Mouse (Mus musculus) heart, postnatal 10 days (tissue): ENCODE measurements around the gene Zfp65. TPM values are rescaled to one million over a fixed set of nuclear protein-coding genes. Genes with fewer than 3 reads are reported as not detected.

ENCODE experiments used
- total RNA-seq, 2 experiments: library from RNA; stranded (reverse); gene quantifications; 2 replicates each; pipeline ENCODE4 v1.2.3; 2021

The Zfp65 gene
- total RNA-seq, 2 experiments from 2014 or later = 5.8 to 7.4 TPM

Other genes starting within 250 kb of the Zfp65 start
- 10 to 100 TPM; 11.8 to 17.4 TPM for gene Zfp874b, start 244.9 kb downstream of the Zfp65 start, total RNA-seq
- 1 to 10 TPM; 5.2 to 5.9 TPM for gene Zfp58, start 228.6 kb downstream of the Zfp65 start, total RNA-seq
- not detected for gene Gm26965, start 203.0 kb downstream of the Zfp65 start, total RNA-seq
- 10 to 100 TPM in 1 of 2 experiments, 1 to 10 TPM in 1; 9.1 to 14.8 TPM for gene Zfp87, start 203.0 kb downstream of the Zfp65 start, total RNA-seq
- 1 to 10 TPM; 5.7 to 6.4 TPM for gene Zfp748, start 175.3 kb downstream of the Zfp65 start, total RNA-seq
- gene Zfp729b, start 119.5 kb downstream of the Zfp65 start, total RNA-seq = 1 to 10 TPM; 4.0 to 5.5 TPM
- gene Gm49345, start 91.4 kb downstream of the Zfp65 start, total RNA-seq = 1 to 10 TPM in 1 of 2 experiments, under 1 TPM in 1; 0.89 to 2.0 TPM
- gene Zfp729a, start 91.4 kb downstream of the Zfp65 start, total RNA-seq = 1 to 10 TPM; 4.5 to 4.9 TPM
- 1 to 10 TPM; 6.4 to 8.1 TPM for gene Zfp738, start 42.1 kb downstream of the Zfp65 start, total RNA-seq
- 1 to 10 TPM; 2.3 to 3.2 TPM for gene Zfp85, start 26.1 kb upstream of the Zfp65 start, total RNA-seq
- gene Zfp493, start 50.5 kb upstream of the Zfp65 start, total RNA-seq = 1 to 10 TPM in 1 of 2 experiments, under 1 TPM in 1; 0.84 to 1.1 TPM
- gene Zfp273, start 84.6 kb upstream of the Zfp65 start, total RNA-seq = 1 to 10 TPM; 1.9 to 2.8 TPM
- under 1 TPM in 1 of 2 experiments, not detected in 1; 0.89 TPM for gene Gm10037, start 101.9 kb upstream of the Zfp65 start, total RNA-seq
- not detected for gene BC048507, start 134.2 kb upstream of the Zfp65 start, total RNA-seq